Mouse (Mus musculus): ENCODE results near the gene Arhgef2.
"Not testable (repeated sequence)": the region's sequence is repeated elsewhere in the genome, so short reads cannot be mapped to it uniquely, and the experiment has no call there.

Arhgef2 gene

DNA sequence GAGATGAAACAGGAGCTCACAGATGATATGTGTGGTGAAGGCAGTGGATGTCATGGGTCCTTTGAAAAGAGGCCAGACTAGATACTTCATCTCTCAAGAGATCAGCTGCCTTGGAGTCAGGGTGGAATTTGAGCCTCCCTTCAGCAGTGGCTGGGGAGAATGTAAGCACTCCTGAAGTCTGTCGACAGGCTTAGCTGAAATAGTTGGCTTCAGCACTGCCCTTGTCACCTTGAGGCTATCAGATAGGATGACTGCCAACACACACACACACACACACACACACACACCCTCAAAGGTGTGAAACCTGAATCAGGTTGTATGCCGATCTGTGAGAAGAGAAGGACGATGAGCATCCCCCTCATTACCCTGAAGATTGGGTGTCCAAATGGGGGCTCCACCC, 14.7 kb upstream of the Arhgef2 start:
- DNase-seq (ENCODE audit: low spot score in 2 of 2) = no peak

DNA sequence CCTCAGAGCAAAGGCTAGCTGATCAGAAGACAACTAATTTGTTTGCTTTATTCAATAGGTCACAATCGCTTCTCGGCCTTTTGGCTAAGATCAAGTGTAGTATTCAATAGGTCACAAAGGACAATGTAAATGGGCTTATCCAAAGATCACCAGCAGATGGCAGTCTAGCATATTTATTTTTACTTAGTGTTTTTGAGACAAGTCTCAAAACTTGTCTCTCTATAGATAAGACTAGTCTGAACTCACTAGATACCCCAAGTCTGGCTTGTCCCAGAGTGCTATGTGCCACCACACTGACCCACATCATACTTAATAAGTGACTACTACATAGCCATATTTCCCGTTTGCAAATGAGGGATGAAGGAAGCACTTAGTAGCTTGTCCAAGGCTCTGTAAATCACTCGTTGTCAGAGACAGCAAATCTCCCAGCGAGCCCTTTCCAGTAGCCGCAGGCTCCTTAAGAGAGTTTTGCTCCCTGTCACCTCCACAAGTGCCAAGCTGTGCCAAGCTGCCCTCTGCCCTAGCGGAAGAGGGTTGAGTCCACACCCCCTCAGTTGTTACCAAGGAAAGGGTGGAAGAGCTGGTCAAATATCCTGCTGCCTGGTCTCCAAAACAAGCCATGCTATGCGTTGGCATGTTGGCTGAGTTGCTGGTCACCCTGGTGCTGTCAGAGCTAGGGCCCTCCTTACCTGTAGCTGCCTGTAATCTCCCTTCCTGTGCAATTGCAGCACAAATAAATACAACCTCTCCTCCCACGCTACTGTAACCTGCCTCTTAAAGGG, 13.6 kb upstream of the Arhgef2 start:
- peak in 1 of 2 experiments; percentile 38 for DNase-seq (ENCODE audit: low spot score in 2 of 2)

DNA sequence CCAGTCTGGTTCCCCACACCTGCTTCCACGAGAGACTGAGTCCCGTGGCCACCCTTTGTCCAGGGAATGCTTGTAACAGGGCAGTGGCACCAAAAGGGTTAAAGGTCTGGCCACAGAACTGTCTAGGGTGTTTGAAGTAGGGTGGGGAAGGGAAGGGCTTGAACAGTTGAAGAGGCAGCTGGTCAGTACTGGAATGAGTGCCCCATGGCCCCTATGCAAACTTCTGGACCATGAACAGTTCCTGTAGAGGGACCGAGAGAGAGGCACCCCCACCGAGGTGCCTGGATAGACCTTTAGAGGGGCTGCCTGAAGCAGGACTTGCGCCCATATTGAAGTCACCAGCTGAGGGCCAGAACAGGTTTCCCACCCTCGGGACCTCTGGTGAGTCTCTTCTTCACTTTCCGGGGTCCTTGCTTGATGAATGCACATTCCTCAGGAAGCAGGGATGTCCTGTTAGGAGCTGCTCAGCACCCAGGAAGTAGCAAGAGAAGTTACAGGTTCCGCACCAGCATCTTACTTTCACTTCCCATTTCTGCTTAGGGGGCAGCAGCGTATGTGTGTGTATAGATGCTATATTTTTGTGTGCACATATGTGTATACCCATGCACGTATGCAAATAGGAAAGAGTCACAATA, 12.7 kb upstream of the Arhgef2 start:
- DNase-seq (ENCODE audit: low spot score in 2 of 2) = no peak

DNA sequence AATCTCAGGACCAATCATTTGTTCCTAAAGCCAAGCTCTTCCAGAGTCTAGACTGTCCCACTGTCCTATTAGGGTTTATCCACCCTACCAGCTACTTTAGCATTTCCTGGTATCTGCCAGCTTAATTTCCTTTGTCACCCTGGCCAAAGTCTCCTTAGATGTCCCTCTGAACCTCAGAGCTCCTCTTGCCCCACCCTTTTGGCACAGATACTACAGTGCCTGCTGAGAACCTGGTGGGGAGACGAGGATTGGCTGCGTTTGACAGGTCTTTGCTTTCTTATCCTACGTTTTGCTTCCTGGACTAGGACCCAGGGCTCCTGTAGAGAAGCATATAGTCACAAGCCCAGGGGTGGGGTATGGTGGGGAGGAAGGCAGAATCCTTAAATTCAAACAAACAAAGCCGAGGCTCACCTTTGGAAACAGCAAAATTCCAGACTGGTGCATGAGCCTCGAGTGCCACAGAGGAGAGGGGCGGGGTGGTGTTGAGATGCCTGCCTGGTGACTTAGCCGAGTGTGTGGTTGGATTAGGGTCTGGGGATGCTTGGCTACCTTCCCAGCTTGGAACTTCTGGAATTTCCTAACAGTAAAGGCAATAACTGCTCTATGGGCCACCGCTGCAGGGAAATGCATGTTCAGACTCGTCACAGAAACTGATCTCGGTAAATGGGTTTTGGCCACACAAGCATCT, 11.7 kb upstream of the Arhgef2 start:
- DNase-seq (ENCODE audit: low spot score in 2 of 2) = no peak

DNA sequence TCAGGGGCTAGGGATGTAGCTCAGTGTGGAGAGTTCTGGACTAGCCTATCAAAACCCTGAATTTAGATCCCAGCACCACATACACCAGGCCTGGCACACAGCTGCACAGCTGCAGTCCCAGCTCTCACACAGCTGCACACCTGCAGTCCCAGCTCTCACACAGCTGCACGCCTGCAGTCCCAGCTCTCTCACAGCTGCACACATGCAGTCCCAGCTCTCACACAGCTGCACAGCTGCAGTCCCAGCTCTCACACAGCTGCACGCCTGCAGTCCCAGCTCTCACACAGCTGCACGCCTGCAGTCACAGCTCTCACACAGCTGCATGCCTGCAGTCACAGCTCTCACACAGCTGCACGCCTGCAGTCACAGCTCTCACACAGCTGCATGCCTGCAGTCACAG, 9.2 kb upstream of the Arhgef2 start:
- DNase-seq (ENCODE audit: low spot score in 2 of 2) = not testable (repeated sequence)

DNA sequence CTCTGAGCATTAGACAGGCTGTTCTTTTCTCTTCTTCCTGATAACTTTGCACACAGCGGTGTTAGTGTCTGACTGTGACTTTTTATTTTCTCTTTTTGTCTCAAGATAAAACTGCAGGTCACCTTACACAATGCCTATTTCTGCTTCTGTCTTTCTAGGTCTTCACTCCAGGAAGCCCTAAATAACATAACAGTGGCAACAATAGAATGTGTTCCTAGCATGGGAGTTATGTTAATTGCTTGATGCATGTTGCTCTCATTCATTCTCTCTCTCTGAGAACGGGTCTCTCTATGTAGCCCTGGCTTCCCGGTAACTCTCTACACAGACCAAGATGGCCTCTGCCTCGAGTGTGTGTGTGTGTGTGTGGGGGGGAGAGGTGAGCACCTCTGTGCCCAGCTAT, 3.3 kb upstream of the Arhgef2 start:
- no peak for DNase-seq (ENCODE audit: low spot score in 2 of 2)

DNA sequence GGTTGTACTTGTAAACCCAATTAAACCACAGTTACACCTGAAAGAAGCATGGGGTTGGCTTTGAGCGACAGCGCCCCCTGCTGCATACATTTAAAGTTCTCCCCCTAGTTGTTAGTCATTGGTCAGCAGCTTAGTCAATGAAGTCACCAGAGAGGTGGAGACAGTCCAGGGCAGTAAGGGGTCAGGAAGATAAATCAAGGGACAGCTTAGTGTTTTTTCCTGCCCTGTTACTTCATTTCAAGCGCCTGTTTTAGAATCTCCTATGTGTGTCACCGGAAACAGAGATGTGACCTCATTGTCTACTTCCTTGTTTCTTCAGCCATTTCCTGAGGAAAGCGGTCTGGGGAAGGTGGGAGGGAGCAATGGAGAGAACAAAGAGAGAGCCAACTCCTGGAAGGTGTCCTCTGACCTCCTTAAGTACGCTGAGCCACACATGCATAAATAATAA, 2.0 kb upstream of the Arhgef2 start:
- DNase-seq (ENCODE audit: low spot score in 2 of 2) = peak in 1 of 2 experiments; percentile 60

DNA sequence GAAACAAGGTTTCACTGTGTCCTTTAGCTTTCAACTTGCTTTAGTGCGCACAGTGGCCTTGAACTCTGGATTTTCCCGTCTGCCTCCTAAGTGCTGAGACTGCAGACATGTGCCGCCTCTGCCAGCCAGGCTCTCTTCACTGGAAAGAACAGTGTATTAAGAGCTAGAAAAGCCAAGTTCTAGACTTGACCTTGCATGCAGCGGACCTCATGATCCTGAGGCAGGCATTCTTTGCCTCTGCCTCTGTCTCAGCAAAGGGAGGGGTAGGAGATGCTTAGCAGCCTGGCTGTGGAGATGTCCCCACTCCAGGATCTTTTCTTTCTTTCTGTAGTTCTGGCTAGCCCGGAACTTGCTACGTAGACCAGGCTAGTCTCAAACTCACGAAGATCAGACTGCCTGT, 903 bp upstream of the Arhgef2 start:
- no peak for DNase-seq (ENCODE audit: low spot score in 2 of 2)

DNA sequence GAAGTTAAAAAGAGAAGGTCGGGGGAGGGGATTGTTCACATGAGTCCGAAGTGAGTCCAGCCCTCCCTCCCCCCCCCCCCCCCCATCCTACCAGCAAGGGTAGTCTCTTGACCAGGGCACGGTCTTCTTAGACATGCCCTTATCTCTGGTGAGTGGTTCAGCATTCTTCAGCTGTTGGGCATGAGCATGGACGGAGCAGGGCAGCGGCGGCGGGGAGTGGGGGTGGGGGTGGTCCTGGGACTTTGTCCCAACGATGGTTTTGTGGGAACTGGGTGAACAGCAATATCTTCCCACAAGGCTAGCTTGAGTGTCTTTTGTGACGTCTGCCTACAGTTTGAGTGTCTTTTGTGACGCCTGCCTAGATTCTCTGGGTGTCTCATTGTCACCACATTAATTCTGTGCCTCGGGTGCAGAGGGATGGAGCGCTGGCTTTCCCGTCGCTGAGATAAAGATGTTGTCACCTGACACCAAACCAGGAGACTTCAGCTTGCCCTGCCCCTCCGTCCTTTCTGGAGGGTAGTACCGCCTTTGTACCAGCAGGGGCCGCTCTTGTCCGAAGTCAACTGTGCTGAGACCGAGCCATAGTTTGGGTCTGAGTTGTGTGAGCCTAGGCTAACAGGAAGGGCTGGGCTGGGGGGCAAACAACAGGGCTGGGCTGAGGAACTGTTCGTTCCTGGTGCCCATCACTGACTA, 1.4 kb downstream of the Arhgef2 start:
- DNase-seq (ENCODE audit: low spot score in 2 of 2) = peak in 1 of 2 experiments; percentile 95

DNA sequence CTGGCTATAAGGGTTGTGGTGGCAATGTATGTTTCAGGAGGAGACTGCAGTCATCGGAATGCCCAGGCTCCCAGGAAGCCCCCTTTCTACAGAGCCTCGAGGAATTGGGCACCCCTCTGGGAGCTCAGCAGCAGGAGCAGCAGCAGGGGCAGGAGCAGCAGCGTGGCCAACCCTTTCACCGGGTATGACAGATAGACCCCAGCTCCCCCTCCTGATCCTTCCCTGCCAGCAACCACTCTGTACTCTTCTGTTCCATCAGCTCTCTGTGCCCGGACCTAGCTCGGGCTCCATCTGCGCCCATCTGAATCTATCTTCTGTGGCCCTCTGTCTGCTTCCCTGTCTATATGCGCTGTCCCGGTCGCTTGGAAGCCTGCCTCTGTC, 2.0 kb downstream of the Arhgef2 start:
- DNase-seq (ENCODE audit: low spot score in 2 of 2) = no peak

DNA sequence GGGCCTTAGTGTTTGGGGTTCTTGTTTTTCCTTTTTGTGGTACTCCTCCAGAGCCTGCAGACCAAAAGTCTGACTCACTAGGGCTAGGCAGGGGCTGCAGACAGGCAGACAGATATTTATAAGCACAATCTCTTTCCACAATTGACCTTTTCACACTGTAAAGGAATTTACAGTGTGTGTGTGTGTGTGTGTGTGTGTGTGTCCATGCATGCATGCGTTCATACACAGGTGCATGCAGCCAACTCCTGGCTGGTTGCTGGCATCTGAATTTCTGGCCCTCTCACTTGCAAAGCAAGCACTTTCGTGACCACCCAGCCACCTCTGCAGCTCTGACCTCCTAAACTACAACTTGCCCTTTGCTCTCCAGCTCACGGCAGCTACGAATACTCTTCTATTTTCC, 3.3 kb downstream of the Arhgef2 start:
- DNase-seq (ENCODE audit: low spot score in 2 of 2) = no peak

DNA sequence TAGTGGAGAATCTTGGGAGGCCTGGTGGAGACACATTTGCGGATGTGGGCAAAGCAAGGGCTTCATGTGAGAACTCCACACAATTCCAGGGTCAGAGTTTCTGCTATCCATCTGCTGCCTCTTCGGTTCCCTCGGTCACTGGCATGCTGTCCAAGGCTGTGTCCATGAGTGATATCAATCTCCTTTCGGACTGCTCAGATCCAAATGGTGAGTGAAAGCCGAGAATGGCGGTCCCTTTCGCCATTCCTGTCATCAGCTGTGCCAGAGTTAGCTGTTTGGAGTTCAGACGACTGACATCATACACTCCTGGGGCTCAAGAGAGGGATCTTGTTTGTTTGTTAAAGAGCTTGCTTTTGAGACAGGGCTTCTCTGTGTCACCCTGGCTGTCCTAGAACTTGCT, 8.7 kb downstream of the Arhgef2 start:
- no peak for DNase-seq (ENCODE audit: low spot score in 2 of 2)

DNA sequence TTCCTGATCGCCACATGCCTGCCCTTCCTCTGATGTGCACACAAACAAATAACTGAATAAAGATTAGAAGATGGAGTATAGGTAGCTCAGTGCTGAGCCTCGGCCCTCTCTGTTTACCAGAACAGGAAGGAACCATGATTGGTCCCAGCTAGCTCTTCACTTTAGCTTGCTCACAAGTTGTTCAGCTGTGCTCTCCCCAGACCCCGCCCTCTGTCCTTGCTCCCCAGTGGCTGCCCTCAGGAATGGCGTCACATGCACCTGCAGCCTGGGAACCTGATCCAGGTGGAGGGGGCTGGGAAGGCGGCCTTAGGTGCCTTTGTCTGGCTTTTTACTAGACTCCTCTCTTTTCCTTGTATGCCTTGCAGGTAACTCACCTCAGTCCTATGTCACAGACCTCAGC, 9.4 kb downstream of the Arhgef2 start:
- no peak for DNase-seq (ENCODE audit: low spot score in 2 of 2)

DNA sequence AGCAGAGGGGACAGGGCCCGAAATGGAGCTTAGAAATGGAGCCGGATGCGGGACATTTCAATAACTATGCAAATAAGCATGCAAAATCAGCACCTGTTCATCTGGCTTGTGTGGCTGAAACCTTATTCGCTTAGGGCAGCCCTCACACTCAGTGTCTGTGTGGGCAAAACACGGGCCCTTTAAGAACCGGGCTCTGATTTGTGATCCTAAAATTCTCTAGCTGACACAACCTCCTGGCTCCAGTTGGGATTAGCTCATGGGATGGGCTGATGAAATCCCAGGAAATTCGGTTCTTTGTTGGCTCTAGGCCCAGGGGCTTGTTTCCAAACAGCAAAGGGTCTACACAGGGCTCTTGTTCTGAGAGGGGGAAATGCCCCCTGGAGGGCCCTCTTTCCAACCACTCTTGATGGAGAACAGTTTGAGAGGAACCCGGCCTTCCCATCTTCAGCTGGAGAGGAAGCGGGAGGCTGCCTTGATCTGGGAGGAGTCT, 10.2 kb downstream of the Arhgef2 start:
- no peak for DNase-seq (ENCODE audit: low spot score in 2 of 2)

DNA sequence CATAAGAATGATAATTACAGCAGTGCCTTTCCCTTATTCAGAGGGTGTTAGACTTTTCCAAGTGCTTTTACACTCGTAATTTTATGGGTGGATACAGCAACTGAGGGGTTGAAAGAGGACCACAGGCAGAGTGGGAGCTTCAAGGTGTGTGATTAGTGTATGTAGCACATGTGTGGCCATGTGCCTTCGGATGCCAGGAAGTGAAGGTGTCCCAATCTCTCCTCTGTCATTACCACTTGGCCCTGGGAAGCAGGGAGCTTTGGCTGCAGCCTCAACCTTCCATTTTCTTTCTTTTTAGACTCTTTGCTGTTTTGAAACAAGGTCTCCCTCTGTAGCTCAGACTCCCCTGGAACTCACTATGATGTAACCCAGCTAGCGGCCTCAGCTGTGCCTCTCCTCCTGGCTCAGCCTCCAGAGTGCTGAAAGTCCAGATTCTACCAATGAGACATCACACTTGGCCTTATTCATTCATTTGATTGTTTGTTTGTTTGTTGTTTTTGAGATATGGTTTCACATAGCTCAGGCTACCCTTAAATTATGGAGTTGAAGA, 11.3 kb downstream of the Arhgef2 start:
- DNase-seq (ENCODE audit: low spot score in 2 of 2) = no peak

DNA sequence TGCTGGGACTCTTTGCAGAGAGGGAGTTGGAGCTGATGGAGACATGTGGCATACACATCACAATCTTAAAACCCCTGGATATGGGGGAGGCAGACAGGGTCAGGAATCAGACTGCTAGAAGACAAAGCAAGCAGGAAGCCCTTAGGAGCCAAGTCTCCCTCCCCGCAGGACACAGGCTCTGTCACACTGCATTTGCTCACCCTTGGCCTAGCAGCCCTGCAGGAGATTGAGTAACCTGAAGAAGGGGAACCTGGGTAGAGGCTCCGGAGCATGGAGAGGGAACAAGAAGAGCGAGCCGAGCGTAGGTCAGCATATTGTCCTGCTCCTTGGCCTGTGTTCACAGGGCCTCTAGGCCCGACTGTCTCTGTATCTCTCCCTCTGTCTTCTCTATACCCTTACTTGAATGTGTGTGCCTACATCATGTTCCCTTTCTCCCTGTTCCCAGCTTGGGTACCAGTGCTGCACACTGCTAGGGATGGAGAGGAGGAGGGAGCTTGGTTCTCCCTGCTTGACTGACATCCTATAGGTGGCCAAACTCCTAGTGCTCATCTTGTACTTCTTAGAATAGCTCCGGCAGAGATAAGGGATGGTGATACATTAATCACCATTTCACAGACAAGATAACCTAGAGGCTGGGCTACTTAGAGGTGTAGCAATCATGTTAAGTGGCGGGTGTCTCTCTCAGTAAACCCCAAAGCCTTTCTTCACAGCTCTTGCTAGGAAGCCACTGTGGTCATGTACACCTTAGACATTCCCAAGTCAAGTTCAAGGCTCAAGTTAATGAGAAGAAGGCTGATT, 12.5 kb downstream of the Arhgef2 start:
- no peak for DNase-seq (ENCODE audit: low spot score in 2 of 2)

DNA sequence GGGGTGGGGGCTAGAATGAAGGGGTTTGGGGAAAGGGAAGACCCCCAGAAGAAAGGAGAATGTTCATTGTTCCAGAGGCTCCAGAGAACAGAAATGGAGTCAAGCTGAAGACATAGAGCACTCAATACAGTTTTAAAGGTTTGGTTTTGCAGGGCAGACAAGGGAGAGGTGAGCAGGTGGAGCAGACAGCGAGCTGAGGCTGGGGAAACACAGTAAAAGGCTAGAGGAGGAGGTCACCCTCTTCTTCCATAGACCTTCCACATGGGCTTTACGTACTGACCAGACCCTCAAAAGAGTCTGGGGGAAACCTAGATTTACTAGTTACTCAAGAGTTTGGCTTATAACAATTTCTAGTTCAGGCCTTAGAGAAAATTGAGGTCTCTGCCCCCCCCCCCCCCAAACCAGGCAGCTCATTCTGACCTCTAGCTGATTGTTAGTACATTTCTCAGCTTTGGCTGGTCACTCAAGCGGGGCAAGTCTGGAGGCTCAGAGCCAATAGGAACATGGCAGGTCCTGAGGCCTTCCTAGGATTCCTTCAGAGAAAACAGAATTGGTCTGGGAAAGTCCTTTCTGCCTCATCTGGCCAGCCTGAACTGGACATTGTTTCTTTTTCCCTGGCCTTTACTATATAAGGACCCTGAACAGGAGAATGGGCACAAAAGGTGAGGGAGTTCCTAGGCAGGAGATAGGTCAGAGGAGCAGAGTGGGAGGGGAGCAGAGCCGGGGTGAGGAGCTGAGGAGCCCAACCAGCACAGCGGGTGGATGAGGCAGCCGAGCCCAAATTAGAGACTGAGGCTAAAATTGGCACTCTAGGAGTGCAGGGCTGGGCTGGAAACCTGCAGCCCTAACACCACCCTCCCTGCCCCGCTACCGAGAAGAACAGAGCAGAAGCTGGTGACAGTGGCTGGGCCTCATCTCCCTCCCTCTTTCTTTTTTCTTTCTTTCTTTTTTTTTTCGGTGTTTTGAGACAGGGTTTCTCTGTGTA, 13.6 kb downstream of the Arhgef2 start:
- DNase-seq (ENCODE audit: low spot score in 2 of 2) = no peak

DNA sequence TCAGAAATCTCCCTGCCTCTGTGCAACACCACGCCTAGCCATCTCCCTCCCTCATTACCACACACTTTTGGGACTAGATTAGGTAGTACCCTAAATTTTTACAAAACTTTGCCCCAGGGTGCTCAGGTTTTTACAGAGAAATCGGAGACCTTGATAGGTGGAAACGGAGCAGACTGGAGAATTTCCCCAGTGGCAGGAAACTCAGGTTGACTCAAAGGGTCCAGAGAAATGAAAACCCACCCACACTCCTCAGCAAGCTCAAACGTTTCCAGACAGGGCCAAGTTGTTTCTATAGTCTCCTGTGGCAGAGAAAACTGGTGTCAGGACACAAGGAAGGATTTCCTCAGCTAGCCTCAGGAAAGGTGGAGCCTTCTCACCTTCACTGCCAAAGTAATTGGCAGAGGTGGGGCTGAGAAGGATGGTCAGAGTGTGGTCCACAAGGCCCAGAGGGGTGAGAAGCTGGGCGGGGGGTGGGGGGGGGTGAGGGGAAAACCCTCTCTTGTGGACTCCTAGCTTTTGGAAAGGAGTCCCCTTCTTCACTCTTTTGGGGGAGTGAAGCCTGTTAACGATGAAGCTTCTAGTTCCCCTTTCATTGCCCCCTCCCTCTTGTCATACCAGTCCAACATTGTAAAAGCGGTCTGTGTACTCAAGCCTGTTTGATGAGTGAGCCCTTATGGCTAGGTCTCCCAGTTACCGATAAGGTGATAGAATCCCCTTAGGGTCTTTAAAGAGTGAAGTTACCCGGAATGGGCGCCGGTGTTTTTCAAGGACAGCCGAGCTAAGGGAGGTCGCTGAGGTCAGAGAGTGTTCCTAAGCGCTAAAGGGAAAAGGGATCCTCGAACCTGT, 14.6 kb downstream of the Arhgef2 start:
- DNase-seq (ENCODE audit: low spot score in 2 of 2) = no peak
